Mouse (Mus musculus) adrenal gland, adult (tissue): ENCODE measurements around the gene Foxi1.
A peak's percentile ranks its signal among the peaks of the same experiment; 100 is the strongest.
"Not testable (repeated sequence)": the region's sequence is repeated elsewhere in the genome, so short reads cannot be mapped to it uniquely, and the experiment has no call there.

Experiments
- DNase-seq, 2 experiments: peaks; one replicate each; pipeline ENCODE4 v3.0.0; 2022 to 2023; ENCODE audit warnings: low spot score in 1 of 2; ENCODE audit not compliant: inconsistent age in 2 of 2

Gene Foxi1

DNA sequence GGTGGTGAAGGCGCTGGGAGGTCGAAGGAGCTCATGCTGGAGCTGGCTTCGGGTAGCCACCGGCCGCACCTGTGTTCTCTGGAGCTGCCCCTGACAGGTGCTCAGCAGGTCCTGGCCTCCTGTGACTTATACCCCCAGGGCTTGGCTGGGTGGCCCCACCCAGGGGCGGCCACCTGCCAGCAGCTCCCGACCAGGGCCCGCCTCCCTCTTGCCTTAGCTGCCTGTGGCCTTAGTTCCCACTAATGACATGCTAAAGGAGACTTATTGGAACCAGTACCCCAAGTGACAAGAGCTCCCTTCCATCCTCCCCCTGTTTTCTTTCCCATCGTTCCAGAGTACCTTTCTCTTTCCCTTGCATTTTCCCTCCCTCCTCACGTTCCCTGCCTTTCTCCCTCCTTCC lies at the start of gene Foxi1:
Foxi1 (minus strand) TSS at position 101 of the 400 bp plus-strand sequence.
- no peak for DNase-seq

DNA sequence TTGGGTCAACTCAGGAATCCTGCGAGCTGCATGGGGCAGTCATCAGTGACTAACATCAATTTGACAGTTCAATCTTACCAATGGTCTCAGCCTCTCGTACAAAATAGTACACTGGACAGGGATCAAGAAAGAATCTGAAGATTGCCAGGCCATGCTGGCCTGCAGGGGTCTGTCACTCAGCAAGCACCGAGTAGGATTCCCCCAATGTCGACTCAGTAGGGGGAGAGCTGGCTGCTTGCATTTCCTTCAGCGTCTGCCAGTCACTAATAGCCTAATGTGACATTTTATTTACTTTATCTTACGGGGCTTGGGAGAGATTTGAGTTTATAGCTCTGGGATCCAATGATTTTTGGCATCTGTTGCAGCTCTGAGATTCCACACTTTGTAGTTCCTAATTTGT lies 35.1 kb upstream of the Foxi1 start:
- no peak for DNase-seq

DNA sequence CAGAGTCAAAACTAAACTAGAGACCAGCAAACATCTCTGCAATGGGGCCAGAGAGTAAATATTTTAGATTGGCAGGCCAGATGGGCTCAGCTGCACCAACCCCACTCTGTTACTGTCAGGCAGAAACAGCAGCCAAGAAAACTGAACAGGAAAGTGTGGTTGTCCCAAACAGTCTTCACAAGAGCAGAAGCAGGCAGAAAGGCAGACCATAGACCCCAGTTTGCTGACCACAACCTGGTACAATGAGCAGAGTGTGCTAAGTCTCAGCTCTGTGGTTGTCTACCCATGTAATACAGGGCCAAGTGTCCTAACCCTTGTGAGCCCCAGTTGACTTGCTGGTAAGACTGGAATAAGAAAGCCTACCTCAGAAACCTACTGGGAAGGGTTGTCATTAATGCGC lies 32.4 kb upstream of the Foxi1 start:
- DNase-seq, result no peak

- DNase-seq, result peak; percentile 44 to 76
Observed at GRCm38 (mm10) chr11:34239691-34240090, 31.8 kb upstream of the Foxi1 start.

DNA sequence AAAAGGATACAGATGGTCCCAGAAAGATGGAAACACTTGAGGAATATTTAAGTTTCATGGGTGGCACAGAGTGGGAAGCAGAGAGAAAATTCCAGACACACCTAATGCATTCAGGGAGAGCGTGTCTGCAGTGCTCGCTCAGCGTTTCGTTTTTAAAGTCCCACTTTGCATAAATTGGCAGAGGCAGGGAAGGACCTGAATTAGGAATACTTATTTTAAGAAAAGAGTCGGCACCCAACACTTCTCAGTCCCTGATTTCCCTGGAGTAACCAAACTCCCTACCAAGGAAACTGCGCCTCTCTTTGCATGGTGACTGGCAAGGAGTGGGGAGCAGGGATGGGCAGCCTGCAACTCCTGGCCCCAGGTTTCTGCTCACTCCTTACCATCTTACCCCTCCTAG lies 29.0 kb upstream of the Foxi1 start:
- DNase-seq, result no peak

DNA sequence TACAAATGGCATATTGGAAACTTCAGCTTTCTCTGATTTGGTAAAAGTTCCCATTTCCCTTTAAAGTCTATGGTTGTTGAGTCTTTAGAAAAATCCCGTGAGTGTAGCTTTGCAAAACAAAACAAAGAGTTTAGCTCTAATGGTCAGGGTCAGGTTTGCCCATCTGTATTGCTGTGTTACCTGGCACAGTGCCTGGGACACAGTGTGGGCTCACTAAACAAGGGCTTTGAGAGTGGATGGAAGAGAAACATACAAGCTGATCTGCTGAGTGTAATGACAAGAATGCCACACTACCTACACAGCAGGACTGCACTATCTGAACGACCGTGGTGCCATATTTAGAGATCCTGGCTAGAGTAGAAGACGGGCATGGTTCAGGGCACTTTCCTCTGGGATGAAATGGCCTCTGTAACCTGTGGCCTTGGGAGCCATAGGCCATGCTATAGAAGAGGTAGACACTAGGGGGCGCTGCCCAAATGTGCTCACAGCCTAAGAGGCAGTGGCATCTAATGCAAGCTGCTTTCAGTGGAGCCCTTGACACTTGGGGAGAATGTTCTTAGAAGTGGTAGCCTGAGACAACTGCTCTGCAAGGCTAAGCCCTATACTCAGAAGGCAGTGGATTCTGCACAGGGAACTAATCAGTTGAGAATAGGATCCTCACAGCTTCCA lies 28.3 kb upstream of the Foxi1 start:
- DNase-seq, result peak; percentile 43 to 81

DNA sequence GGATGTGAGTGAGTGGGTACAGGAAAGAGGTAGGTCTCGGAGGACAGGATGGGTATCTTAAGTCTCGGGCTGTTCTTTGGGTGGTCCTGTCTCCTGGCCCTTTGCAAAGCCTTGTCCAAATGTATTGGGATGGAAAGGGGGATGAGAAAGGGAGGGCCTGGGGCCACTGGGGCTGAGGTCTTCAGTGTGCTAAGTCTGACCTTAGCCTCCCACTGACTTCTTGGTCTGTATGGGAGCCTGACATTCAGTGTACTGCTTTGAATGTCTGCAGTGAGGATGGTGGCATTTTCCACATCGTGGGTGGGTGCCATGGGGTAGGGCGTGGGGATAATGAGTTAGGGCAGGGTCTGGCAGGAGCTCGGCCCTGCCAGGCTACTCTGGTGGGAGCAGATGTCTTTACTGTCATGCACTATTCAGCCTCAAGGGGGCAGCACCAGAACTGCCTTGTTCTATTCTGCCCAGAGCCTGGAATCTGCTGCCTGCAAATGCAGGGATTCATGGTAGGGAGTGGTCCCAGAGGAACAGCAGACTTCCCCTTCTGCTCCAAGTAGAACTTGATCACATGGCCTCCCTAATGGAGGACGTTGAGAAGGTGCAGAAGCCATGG lies 21.0 kb upstream of the Foxi1 start:
- DNase-seq, result peak; percentile 35 to 83

- peak in 1 of 2 experiments; percentile 35 for DNase-seq
Observed at GRCm38 (mm10) chr11:34227180-34227579, 19.3 kb upstream of the Foxi1 start.

GRCm38 (mm10) chr11:34220596-34220995 lies 12.7 kb upstream of the Foxi1 start:
- not testable (repeated sequence) for DNase-seq

DNA sequence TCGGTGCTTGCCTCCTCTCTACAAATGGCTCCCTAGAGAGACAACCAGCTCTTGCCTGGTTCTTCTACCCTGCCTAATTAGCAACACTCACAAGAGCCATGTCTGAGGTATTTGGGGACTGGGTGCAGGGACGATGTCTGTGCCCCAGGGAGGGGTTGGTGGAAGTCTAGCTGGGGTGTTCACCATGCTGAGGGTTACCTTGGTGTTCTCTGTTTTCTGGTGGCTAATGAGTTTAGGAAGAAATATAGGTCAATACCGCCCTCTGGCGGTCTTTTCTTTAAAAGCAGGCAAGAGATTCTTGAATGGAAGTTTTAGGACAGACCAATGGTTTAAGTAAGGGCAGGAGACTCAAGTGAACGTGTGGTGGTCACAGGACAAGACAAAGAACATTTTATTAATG lies 5.0 kb upstream of the Foxi1 start:
- DNase-seq, result peak; percentile 26 to 88

- no peak for DNase-seq
Observed at GRCm38 (mm10) chr11:34202769-34203168, 5.1 kb downstream of the Foxi1 start.

- no peak for DNase-seq
Observed at GRCm38 (mm10) chr11:34195142-34195541, 12.7 kb downstream of the Foxi1 start.

GRCm38 (mm10) chr11:34194158-34194941 lies 13.5 kb downstream of the Foxi1 start:
- no peak for DNase-seq

DNA sequence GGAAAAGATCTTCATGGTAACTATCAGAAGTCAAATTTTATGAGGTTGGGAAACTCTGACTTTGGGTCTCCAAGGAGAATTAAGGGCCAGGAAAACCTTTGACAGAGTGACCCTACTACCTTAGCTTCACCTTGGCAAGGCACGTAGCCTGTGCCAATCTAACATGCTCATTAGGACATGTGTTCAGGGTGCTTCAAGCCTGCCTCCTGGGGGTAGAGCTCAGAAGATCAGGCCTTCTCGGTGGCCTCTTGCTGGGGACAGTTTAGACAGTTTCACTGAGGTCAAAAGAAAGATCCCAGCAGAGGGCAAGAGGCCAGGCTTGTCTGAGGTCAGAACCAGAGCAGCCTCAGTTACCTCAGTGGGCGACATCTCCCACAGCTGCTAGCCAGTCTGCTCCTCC lies 14.2 kb downstream of the Foxi1 start:
- peak in 1 of 2 experiments; percentile 21 for DNase-seq

- peak in 1 of 2 experiments; percentile 40 for DNase-seq
Observed at GRCm38 (mm10) chr11:34184266-34184665, 23.6 kb downstream of the Foxi1 start.

- DNase-seq, result peak; percentile 17 to 71
Observed at GRCm38 (mm10) chr11:34181214-34182117, 26.4 kb downstream of the Foxi1 start.

GRCm38 (mm10) chr11:34178752-34179151 lies 29.1 kb downstream of the Foxi1 start:
- DNase-seq, result peak in 1 of 2 experiments; percentile 32

DNA sequence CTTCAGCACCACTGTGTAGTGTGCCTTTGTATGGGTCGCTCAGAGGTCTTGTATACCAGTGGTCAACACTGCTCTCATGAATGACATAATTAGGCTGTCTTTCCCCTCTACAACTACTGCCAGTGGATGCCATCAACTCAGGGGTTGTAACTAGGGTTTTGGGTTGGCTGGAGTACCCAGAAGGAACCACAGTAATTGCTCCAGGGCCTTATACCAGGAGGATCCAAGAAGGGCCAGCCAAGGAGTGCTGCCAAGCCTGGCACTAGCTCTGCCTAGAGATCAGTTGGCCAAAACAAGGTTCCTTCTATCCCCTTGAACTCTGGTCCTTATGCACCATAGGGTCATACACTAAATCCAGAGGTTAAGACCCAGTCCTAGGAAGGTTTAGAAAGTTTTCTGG lies 31.5 kb downstream of the Foxi1 start:
- DNase-seq, result peak in 1 of 2 experiments; percentile 36

- no peak for DNase-seq
Observed at GRCm38 (mm10) chr11:34171221-34171620, 36.7 kb downstream of the Foxi1 start.

DNA sequence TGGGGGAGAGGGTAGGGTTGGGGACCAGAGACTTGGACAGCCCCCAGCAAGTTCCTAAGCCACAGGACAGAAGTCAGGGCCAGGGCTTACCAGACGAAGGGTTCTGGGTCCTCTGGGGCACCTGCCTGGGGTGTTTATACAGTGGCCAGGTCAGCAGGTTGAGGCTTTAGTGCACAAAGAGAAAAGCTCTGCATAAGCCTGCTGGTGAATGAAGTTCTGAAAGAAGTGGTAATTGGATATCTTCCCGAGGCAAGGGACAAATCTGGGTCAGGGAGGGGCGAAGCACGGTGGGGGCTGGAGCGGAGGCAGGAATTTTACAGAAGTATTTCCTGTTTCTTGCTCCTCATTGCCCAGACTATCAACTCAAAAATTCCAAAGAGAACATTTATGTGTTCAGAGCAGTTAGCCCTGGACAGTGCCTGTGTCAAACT lies 38.4 kb downstream of the Foxi1 start:
- DNase-seq, result peak in 1 of 2 experiments; percentile 33

GRCm38 (mm10) chr11:34166392-34166791 lies 41.5 kb downstream of the Foxi1 start:
- DNase-seq, result no peak
